Mouse (Mus musculus): ENCODE measurements at regions not wholly inside any gene's neighbourhood (a gene's known extent, or its start where the extent isn't known, plus 50 kb on each side); places are given as distances from the start of the nearest gene placed in this dataset.

- peak; percentile 18 for DNase-seq (ENCODE audit: low spot score in 2 of 2)
Observed at GRCm38 (mm10) chr7:58488250-58488649, 167.7 kb upstream of the Atp10a start.
